Mouse (Mus musculus) testis, adult 2 months (tissue): ENCODE measurements around the gene Maml3. TPM values are rescaled to one million over a fixed set of nuclear protein-coding genes. Genes with fewer than 3 reads are reported as not detected.

Experiments
- H3K27ac ChIP-seq: fragments of 200-500 bp; 2 replicates; pipeline ENCODE4 v1.5.1; 2012; ENCODE audit warnings: low read depth, low read length; ENCODE audit not compliant: control insufficient read depth, insufficient read depth
- H3K27me3 ChIP-seq: fragments of 200-500 bp; 2 replicates; pipeline ENCODE4 v1.6.1; 2012; ENCODE audit warnings: mild to moderate bottlenecking, low read length, moderate library complexity; ENCODE audit not compliant: control insufficient read depth, insufficient read depth
- H3K36me3 ChIP-seq: fragments of 200-500 bp; 2 replicates; pipeline ENCODE4 v1.6.1; 2012; ENCODE audit warnings: mild to moderate bottlenecking, low read length; ENCODE audit not compliant: control insufficient read depth, insufficient read depth
- H3K4me1 ChIP-seq: fragments of 200-500 bp; 2 replicates; pipeline ENCODE4 v1.6.1; 2012; ENCODE audit warnings: low read length; ENCODE audit not compliant: control insufficient read depth, insufficient read depth
- H3K4me3 ChIP-seq: fragments of 200-500 bp; 2 replicates; pipeline ENCODE4 v1.5.1; 2012; ENCODE audit warnings: low read depth, mild to moderate bottlenecking, low read length, moderate library complexity, mixed read lengths; ENCODE audit not compliant: control insufficient read depth
- CTCF ChIP-seq: fragments of 200-500 bp; IDR thresholded peaks from 2 replicates; pipeline ENCODE4 v1.5.1; 2012; ENCODE audit warnings: low read depth, mild to moderate bottlenecking, inconsistent platforms, low read length, moderate library complexity; ENCODE audit not compliant: control insufficient read depth, insufficient read depth, insufficient replicate concordance
- POLR2A ChIP-seq: fragments of 200-500 bp; IDR thresholded peaks from 2 replicates; pipeline ENCODE4 v1.6.1; 2012; ENCODE audit warnings: low read depth, mild to moderate bottlenecking, inconsistent platforms, low read length, moderate library complexity; ENCODE audit not compliant: control insufficient read depth
- polyA plus RNA-seq: library from polyadenylated mRNA; depleted of rRNA; stranded (reverse); fragments of >200 nt; gene quantifications from 2 replicates; pipeline ENCODE4 v1.2.3, GENCODE M21; 2012

The Maml3 gene
- polyA plus RNA-seq, 1 experiment = 2.9 TPM

- Histone ChIP-seq H3K27ac (no peak overlapping the region), H3K27me3 (no peaks in the 10 kb centered on the region), H3K4me1 (no peaks in the 10 kb centered on the region), H3K36me3 (no peaks in the 10 kb centered on the region), H3K4me3 (no peak overlapping the region)
- no peak for TF ChIP-seq POLR2A
- no peak for TF ChIP-seq CTCF
Observed at GRCm38 (mm10) chr3:51762900-51763299, 342.0 kb downstream of the Maml3 start.

- TF ChIP-seq POLR2A = no peak
- no peak for TF ChIP-seq CTCF
- Histone ChIP-seq H3K36me3 (no peaks in the 10 kb centered on the region), H3K4me3 (no peak overlapping the region), H3K4me1 (no peaks in the 10 kb centered on the region), H3K27me3 (no peaks in the 10 kb centered on the region), H3K27ac (no peak overlapping the region)
Observed at GRCm38 (mm10) chr3:51759534-51759933, 345.3 kb downstream of the Maml3 start.

GRCm38 (mm10) chr3:51757032-51757431, 347.8 kb downstream of the Maml3 start:
- no peaks in the 10 kb centered on the region for H3K27me3 ChIP-seq
- no peaks in the 10 kb centered on the region for H3K36me3 ChIP-seq
- H3K27ac ChIP-seq = no peak overlapping the region
- no peaks in the 10 kb centered on the region for H3K4me1 ChIP-seq
- TF ChIP-seq CTCF = no peak
- no peak overlapping the region for H3K4me3 ChIP-seq

GRCm38 (mm10) chr3:51756283-51756682, 348.6 kb downstream of the Maml3 start:
- no peak for TF ChIP-seq CTCF
- TF ChIP-seq POLR2A = no peak

GRCm38 (mm10) chr3:51753262-51753661, 351.6 kb downstream of the Maml3 start:
- TF ChIP-seq CTCF = no peak
- TF ChIP-seq POLR2A = no peak
- Histone ChIP-seq H3K4me3 (no peak overlapping the region), H3K36me3 (no peaks in the 10 kb centered on the region), H3K27ac (no peak overlapping the region), H3K27me3 (no peaks in the 10 kb centered on the region), H3K4me1 (peaks cover 2% of the 10 kb centered on the region; the same call in 1 of the 2 replicates)

More at GRCm38 (mm10) chr3:51756283-51756682, 348.6 kb downstream of the Maml3 start:
- Histone ChIP-seq H3K27ac (no peak overlapping the region), H3K27me3 (no peaks in the 10 kb centered on the region), H3K4me3 (no peak overlapping the region), H3K4me1 (no peaks in the 10 kb centered on the region), H3K36me3 (no peaks in the 10 kb centered on the region)

- no peak overlapping the region for H3K4me3 ChIP-seq
- no peak for TF ChIP-seq POLR2A
- no peak for TF ChIP-seq CTCF
- no peak overlapping the region for H3K27ac ChIP-seq
- H3K36me3 ChIP-seq = no peaks in the 10 kb centered on the region
- H3K4me1 ChIP-seq = peaks cover 2% of the 10 kb centered on the region; the same call in 1 of the 2 replicates
- H3K27me3 ChIP-seq = no peaks in the 10 kb centered on the region
Observed at GRCm38 (mm10) chr3:51751440-51751839, 353.4 kb downstream of the Maml3 start.

GRCm38 (mm10) chr3:51749812-51750481, 354.9 kb downstream of the Maml3 start:
- Histone ChIP-seq H3K27ac (no peak overlapping the region), H3K27me3 (no peaks in the 10 kb centered on the region), H3K4me3 (no peak overlapping the region), H3K4me1 (peaks cover 2% of the 10 kb centered on the region; the same call in 1 of the 2 replicates), H3K36me3 (no peaks in the 10 kb centered on the region)
- TF ChIP-seq POLR2A (no peak), CTCF (no peak)

- Histone ChIP-seq H3K27me3 (no peaks in the 10 kb centered on the region), H3K27ac (no peak overlapping the region), H3K36me3 (no peaks in the 10 kb centered on the region), H3K4me1 (peaks cover 2% of the 10 kb centered on the region; the same call in 1 of the 2 replicates), H3K4me3 (no peak overlapping the region)
- TF ChIP-seq POLR2A (no peak), CTCF (no peak)
Observed at GRCm38 (mm10) chr3:51749421-51749811, 355.5 kb downstream of the Maml3 start.
